Mouse (Mus musculus) heart, postnatal 25 days (tissue): ENCODE results near the gene Ctdspl. TPM values are rescaled to one million over a fixed set of nuclear protein-coding genes. Genes with fewer than 3 reads are reported as not detected.

Experiments used
- DNase-seq: peaks from one replicate; pipeline ENCODE4 v3.0.0; 2022; ENCODE audit warnings: low spot score
- intact Hi-C: fragments of 180-260 bp; cut with DNase I; formaldehyde crosslinking; loops from one replicate; pipeline ENCODE4 v1.15.1; 2025
- total RNA-seq, 2 experiments: library from RNA; stranded (reverse); gene quantifications; 2 replicates each; pipeline ENCODE4 v1.2.3; 2021

Ctdspl gene
- total RNA-seq = 10 to 100 TPM; 10.1 to 12.7 TPM

DNA sequence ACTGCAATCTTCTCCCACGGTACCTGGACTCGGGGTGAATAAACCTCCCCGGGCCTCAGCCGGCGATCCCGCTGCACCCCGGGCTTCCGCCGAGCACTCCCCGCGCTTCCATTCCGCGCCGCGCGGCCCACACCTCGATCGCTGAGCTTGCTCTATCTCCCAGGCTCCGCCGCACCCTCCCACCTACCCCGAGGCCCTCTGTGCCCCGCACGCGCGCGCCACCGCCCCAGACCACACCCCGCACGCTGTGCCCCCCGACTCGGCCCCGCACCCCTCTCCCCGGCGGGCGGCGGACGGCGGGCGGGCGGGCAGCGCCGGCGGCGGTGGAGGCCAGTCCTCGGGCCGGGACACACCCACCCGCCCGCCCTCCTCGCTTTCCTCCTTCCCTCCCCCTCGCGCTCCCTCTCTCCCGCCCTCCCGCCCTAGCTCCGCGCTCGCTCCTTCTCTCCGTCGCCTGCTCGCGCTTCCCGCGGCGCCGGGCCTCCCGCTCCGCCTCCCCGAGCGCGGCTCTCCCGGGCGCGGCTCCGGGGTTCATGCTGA lies at the start of gene Ctdspl:
Gene Ctdspl (plus strand): TSS at position 343 of the 540 bp plus-strand sequence.
- intact Hi-C loops = loop anchor here (5.0 kb wide), 1 partner anchor 51 kb away; no protein-coding TSS in a partner anchor
- peak; percentile 38 for DNase-seq

DNA sequence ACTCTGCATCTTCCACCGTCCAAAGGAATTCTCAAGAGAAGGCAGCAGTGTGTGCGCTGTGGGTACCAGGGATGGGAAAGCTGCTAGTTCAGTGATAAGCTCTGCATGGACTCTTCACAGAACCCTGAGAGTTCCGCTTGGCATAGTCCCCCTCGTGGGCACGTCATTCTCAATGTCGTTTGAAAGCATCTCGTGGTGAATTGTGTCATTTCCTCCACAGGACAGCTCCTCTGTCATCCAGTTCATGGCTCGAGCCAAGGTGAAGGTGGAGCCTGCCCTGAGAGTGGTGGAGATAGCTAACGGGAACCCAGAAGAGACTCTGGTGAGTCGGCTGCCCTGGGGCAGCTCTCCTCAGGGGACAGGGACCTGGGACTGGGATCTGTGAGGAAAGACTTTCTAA lies 49.4 kb upstream of the Ctdspl start:
- intact Hi-C loops = no loop called here

DNA sequence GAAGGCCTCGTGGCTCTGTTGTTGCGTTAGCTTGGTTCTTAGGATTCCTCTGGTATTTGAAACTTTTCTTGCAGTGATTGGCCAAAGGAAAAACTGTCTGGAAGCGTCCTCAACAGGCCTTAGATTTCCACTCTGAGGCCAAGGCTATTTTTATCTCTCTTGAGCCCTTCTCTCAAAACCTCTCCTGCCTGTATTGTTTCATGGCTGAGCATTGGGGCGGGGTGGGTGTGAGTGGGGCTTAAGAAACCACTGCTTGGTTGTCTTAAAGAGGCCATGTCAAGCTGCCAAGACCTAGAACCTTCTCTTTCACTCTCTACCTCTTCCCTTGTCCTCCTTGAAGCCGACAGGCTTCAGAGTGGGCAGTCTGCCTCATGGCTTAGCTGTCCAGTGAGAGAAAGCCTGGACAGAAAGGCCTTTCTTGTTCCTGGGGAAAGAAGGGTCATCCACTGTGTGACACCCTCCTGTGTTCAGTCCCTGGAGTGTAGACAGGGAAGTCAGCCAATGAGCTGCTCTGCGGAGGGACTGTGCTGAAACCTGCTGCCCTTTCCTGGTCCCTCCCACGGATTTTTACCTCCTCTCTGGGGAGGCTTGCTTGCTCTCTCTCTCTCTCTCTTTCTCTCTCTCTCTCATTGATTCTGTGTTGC lies 48.8 kb upstream of the Ctdspl start:
- intact Hi-C loops = no loop called here
- DNase-seq = no peak

More for the DNA sequence above, 49.4 kb upstream of the Ctdspl start:
- no peak for DNase-seq

DNA sequence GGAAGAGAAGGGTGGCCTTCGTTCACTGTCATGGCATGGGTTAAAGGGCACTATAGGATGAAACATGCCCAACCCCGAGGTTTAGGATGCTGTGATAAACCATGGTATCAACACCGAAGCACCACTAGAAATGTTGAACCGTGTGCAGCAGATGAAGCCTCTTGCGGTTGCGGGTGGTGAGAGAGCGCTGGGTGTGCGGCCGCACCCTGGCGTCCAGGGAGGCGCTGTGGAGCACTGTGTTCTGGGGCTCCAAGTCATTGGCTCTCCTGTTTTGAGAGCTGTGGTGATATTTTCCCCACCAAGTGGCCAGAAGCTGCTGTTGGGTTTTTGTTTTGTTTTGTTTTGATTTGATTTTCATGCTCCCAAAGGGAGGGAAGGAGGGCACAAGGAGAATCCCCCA lies 47.7 kb upstream of the Ctdspl start:
- DNase-seq = no peak

DNA sequence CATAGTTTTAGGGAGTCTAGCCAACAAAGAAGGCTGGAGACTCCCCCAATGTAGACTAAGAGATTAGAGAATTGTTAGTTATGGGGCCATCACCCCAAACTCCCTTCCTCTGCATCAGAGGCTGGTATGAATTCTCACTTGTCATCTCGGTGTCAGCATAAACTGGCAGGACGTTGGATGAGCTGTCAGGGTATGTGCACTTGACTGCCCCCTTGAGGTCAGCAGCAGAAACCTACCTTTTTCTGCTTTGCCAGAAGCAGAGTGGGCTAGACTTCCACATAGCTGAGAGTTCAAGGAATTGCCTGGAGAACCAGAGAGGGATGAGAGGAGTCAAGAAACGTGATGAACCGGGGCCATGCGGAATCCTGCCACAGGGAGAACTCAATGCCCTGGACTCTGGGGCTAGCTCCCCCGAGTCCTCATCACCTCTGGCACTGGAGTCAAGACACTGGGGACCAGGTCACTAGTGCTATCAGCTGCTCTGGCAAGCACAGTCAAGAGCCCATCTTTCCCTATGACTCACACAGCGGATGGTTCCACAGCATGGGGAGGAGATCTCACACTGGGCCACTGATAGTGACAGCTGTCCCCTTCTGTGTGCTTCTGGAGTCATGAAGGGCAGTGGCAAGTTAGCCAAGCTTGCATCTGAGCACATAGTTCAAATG lies 44.8 kb upstream of the Ctdspl start:
- intact Hi-C loops = no loop called here

More for the DNA sequence above, 47.7 kb upstream of the Ctdspl start:
- intact Hi-C loops = no loop called here

DNA sequence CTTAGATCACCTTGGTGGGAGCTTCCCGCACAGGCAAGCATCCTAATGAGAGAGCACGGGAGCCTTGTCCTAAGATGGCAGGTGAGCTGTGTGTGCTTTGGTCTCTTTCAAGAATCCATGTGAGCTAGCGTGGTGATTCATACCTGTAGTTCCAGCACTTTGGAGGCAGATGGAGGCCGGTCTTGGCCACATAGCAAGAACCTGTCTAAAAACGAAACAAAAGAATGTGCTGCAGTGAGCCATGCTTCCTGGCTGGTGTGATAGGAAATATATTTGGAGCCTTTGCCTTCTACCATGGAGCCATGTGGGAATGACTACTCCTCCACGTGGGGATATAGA lies 44.3 kb upstream of the Ctdspl start:
- no peak for DNase-seq
- intact Hi-C loops = no loop called here

More for the DNA sequence above, 44.8 kb upstream of the Ctdspl start:
- DNase-seq = no peak

DNA sequence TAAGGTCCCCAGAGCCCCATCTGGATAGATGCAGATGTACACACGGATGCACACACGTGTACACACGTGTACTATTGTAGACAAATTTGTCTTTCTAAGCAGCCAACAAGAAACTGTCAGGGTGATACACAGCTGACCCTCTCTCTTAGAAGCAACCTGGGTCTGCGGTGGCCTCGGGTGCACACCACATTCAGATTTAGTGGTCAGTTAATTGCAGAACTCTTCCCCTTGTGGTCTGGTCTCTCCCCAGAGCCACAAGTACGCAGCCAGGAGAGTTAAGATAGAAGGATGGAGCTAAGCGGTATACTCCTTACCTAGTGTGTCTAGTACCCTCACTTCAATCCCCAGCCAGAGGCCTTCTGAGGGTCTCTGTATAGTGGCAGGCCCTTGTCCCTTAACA lies 43.1 kb upstream of the Ctdspl start:
- intact Hi-C loops = no loop called here
- DNase-seq = no peak

DNA sequence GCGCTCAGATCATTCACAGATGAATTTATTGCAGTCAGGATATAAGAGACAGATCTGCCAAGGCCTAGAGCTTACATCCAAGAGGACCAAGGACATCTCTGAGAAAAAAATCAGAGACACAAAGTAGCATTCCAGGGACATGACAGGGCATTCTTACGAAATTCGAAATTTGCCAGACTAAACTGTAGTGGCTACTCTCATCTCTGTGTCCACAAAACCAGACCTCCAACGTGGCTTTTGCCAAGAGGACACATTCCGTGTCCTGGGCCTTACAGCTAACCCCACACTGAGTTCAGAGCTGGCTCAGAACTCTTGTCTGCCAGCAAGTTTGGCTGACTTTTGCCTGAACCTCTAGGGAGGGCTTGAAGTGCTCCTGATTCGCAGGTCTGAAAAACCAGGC lies 40.5 kb upstream of the Ctdspl start:
- intact Hi-C loops = no loop called here
- DNase-seq = peak; percentile 35

DNA sequence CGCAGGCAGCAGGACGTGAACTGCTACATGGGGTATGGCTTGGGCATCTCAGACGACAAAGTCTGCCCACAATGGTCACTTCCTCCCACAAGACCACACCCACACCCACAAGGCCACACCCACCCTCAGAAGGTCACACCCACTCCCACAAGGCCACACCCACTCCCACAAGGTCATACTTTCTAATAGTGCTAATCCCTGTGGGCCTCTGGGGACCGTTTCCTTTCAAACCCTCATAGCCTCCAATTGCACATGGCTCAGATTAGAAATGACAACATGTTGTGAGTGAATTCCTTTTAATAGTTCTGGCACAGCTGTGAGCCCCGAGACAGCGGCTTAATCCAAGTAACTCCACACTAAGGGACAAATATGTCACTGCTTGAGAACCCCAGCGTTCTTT lies 39.1 kb upstream of the Ctdspl start:
- DNase-seq = no peak
- intact Hi-C loops = no loop called here

DNA sequence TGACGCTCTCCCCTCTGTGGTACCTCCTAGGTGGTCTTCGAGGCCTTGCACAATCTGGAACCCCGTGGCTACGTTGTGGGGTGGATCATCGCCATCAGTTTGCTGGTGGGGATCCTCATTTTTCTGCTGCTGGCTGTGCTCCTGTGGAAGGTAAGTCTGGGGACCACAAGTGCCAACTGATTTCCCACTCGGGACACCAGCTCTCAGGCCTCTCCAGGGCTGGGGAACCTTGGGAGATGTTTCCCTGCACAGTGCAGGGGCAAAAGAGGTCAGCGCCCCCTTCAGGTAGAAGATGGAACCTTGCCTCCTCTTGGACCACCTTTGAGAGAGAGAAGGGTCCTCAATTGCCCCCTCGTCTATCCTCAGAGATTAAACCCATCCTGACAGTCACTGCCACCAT lies 38.5 kb upstream of the Ctdspl start:
- no peak for DNase-seq
- intact Hi-C loops = no loop called here

DNA sequence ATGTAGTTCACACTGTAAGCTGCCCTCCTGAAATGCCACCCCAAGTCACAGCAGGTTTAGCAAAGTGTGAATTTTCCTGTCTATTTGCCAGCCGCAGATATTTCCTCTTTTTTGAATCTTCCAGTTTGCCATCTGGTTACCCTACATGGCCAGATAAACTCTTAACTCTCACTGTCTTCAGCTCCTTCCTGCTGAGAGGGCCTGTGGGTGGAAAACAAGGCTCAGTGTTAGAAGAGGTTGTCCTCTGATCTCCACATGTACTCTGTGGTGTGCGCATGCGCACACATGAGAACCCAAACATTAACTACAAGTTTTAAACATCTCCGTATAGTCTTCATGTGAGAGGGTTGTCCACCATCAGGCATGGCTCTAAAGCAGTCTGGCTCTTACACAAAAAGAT lies 36.1 kb upstream of the Ctdspl start:
- intact Hi-C loops = no loop called here
- no peak for DNase-seq

DNA sequence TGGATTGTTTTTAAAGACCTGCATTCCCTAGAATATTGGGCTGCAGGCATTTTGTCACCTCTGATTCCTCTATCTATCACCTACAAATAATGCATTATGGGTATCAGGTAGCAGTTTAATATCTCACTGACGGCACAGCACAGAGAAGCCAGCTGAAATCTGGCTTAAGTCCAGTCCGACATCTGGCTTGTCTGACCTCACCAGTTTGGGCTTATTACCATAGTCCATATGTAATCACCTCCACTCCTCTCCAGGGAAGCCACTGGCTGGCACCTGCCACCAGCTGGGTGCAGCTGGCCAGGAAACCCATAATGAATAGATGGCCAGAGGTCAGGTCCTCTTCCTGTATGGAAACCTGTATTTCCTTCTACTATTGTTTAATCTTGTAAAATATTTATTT lies 35.6 kb upstream of the Ctdspl start:
- intact Hi-C loops = no loop called here
- DNase-seq = no peak

DNA sequence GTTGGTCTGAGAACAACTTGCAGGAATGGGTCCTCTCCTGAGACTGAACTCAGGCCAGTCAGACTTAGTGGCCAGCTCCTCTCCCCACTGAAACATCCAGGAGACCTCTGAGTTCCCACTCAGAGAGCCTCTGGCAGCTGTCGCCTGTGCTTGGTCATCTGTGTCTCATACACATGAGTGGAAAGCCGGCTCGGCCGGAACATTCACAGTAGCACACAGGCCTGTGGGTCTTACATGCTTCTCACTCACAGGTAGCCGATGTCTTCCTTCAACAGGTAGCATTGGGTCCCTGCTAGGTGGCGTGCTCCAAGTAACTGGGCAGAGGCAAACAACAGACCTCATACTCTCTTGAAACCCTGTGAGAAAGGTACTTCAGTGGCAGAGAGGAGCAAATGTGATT lies 35.2 kb upstream of the Ctdspl start:
- intact Hi-C loops = no loop called here
- no peak for DNase-seq

DNA sequence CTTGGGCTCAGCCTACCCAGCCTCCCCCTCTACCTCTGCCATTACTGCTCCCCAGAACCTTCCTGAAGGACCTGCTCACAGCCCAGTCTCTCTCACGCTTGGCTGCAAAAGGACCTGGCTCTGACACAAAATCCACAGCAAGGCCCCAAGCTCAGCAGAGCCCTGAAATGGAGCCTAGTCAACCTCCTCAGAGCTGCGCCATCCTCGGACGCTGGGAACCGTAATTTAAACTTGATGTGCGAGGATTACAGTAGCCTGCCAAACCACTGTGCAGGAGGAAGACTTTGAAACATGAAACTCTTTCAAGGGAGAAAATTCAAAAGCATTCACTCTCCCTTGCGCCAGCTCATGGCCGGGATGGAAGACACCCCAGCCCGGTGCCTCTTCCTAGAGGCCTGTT lies 34.7 kb upstream of the Ctdspl start:
- no peak for DNase-seq
- intact Hi-C loops = no loop called here

DNA sequence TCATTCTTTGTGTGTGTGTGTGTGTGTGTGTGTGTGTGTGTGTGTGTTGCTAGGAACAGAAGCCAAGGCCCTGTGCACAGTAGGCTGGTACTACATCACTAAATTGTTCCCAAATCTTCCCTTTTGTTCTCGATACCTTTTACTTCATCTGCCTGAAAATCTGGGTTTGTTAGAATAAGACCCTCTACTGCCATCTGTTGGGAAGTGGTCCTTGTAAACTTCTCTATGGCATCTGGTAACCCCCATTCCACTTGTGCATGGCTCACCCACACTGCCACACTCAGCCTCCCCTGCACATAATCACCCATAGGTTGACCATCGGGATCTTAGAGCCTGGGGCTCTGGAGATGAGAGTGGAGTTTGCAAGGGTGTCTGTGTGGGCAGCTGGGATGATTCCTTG lies 31.2 kb upstream of the Ctdspl start:
- intact Hi-C loops = no loop called here

DNA sequence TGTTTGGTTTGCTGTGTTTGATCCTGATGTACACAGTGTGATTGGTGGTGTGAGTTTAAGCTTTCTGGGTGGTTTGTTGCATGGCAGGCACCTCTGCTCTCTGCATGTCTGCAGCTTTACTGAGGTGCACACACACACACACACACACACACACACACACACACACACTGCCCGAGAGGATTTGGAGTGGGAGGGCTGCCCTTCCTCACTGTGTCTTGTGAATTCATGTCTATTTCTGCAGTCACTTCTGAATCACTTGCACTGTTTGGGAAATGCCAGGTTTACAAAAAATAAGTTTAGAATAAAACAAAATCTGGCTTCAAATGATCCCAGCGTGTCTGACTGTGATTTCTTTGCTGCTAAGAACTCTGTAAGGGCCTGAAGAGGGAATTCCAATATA lies 25.6 kb upstream of the Ctdspl start:
- intact Hi-C loops = no loop called here
- DNase-seq = no peak

More for the DNA sequence above, 31.2 kb upstream of the Ctdspl start:
- no peak for DNase-seq

DNA sequence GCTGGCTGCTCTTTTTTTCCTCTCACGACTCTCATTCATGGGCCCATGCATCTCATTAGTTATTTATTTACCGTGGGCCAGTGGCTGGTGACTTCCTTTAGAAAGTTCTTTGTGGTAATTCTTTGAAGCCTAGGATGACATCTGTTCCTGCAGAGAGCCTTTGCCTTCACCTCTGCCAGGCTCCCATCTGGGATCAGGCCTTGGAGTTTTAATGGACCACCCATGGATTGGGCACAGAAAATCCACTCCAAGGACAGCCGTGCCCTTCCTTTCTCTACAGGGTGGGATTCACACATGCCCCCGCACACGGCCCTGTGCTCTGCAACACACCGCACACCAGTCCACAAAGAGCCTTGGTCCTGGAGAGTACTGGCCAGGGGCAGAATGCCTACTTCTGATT lies 24.3 kb upstream of the Ctdspl start:
- intact Hi-C loops = no loop called here
- DNase-seq = no peak

DNA sequence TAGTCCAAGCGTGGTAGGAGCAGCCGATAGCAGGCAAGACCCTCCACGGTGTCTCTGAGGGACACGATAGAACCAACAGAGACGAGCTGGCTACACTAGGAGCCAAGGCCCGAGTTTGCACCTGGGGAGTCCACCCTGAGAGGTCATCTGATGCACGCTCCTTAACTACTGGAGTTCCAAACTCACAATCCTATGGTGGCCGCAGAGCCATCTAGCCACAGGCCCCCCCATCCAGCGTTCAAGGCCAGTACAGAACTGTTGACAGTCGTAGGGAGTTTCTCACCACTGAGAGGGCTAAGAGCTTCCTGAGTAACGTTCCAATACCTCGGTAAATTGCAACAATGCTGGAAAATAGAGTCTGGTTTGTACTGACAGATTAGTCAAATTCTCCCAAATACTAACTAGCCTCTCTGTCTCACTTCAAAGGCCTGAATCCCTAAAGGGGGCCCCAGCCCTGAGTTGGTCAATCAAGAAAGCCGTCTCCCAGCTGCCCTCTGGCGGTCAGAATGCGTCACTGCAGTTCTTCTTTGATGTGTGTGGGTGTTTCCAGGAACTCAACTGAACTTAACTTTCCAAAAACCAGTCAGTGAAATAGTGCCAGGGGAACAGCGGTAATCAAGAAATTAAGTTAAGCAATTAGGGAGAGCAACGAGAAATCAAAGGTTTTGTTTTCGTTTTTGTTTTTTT lies 18.2 kb upstream of the Ctdspl start:
- intact Hi-C loops = loop anchor here (1.0 kb wide), 2 partner anchors 302 to 319 kb away; partner anchors contain the start of gene Itga9
- peak; percentile 69 for DNase-seq

DNA sequence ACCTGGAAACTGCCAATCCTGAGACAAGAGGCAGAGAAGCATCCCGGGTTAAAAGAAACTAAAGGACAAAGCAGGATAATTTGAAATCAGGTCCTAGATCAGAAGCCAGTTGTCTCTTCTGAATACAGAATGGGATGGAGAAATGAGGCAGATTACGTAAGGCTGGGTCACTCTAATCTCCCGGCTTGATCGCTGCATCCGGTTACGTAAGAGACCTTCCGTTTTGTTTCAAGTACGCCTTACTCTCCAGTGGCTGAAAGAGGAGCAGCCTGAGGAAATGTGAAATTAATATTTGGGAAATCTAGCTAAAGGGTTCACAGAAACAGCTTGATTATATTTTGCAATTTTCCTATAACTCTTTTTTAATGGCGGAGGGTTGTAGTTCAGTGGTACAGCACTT lies 13.2 kb upstream of the Ctdspl start:
- intact Hi-C loops = no loop called here
- DNase-seq = no peak

DNA sequence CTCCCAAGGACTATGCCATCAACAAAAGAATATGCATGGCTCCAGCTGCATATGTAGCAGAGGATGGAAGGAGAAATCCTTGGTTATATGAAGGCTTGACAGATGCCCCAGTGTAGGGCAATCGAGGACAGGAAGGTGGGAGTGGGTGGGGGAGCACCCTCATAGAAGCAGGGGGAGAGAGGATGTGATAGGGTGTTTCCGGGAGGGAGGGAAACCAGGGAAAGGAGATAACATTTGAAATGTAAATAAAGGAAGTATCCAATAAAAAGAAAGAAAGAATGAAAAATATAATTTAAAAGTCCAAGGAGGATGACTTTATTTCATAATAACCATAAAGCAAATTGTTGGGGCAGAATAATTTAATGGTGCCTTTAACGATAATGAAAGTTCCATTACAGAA lies 12.6 kb upstream of the Ctdspl start:
- intact Hi-C loops = no loop called here
- DNase-seq = no peak

DNA sequence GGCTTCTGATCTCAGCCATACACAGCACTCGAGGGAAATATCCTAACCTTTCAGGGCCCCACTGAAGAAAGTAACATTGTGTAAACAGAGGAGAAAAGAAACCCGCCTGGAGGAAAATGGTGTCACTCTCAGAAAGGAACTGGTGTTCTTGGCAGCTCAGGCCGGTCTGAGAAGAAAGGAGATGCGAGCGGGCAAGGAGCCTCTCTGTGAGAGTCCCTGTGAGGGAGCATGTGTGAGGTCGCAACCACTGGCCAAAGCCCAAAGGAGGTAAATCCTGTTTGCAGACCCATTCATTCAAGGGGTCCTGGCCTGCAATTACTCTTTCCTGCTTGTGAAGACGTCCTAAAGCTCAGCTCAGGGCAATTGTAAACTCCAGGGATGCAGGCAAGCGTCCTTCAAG lies 11.7 kb upstream of the Ctdspl start:
- intact Hi-C loops = no loop called here
- no peak for DNase-seq
